Mouse (Mus musculus) intestine, postnatal 0 days (tissue): Measurements from ENCODE around the gene Cldn1. TPM values are rescaled to one million over a fixed set of nuclear protein-coding genes. Genes with fewer than 3 reads are reported as not detected.

Experiments
- ATAC-seq: fragments of 200-750 bp; cut with Nextera tagmentation; 2 replicates; pipeline ENCODE4 v1.8.0; 2017; ENCODE audit warnings: mild to moderate bottlenecking, moderate TSS enrichment, moderate library complexity
- H3K27ac ChIP-seq: fragments of 300-500 bp; sonication (generic); 2 replicates; pipeline ENCODE4 v1.5.1; 2014; ENCODE audit warnings: mild to moderate bottlenecking, low read depth, low read length, moderate library complexity
- H3K27me3 ChIP-seq: fragments of 300-500 bp; sonication (generic); replicated peaks from 2 replicates; pipeline ENCODE4 v1.6.1; 2014; ENCODE audit warnings: low read length, mixed read lengths; ENCODE audit not compliant: control insufficient read depth, insufficient read depth
- H3K36me3 ChIP-seq: fragments of 300-500 bp; sonication (generic); 2 replicates; pipeline ENCODE4 v1.6.1; 2014; ENCODE audit warnings: mild to moderate bottlenecking, moderate library complexity; ENCODE audit not compliant: control insufficient read depth, insufficient read depth
- H3K4me1 ChIP-seq: fragments of 300-500 bp; sonication (generic); replicated peaks from 2 replicates; pipeline ENCODE4 v1.6.1; 2014; ENCODE audit warnings: antibody characterized with exemption, low read length, mixed read lengths; ENCODE audit not compliant: control insufficient read depth, insufficient read depth
- H3K4me2 ChIP-seq: fragments of 300-500 bp; sonication (generic); replicated peaks from 2 replicates; pipeline ENCODE4 v1.6.1; 2014; ENCODE audit warnings: low read depth, mild to moderate bottlenecking, moderate library complexity
- H3K4me3 ChIP-seq: fragments of 300-500 bp; sonication (generic); 2 replicates; pipeline ENCODE4 v1.5.1; 2014; ENCODE audit warnings: low read depth, low read length
- H3K9ac ChIP-seq: fragments of 300-500 bp; sonication (generic); 2 replicates; pipeline ENCODE4 v1.6.1; 2014; ENCODE audit warnings: mild to moderate bottlenecking, low read depth, low read length
- H3K9me3 ChIP-seq: fragments of 300-500 bp; sonication (generic); 2 replicates; pipeline ENCODE4 v1.6.1; 2016; ENCODE audit warnings: mixed run types; ENCODE audit not compliant: control insufficient read depth
- CTCF ChIP-seq: sonication (generic); IDR thresholded peaks from 2 replicates; pipeline ENCODE4 v1.5.1; 2016; ENCODE audit warnings: low read depth, mild to moderate bottlenecking, control low read depth, antibody characterized with exemption, moderate library complexity
- WGBS: fragments of 180-500 bp; shearing (Covaris S2); extraction: QIAGEN DNeasy Blood & Tissue Kit; methylation state at CpG from one replicate; pipeline ENCODE4 v1.1.7; 2014; 5-methylcytosine and 5-hydroxymethylcytosine counted together
- polyA plus RNA-seq: library from polyadenylated mRNA; unstranded; fragments of >200 nt; fragmentation: Nextera tagmentation; extraction: Ambion mirVana; gene quantifications from 2 replicates; pipeline ENCODE4 v1.2.1, GENCODE M21; 2015

The Cldn1 gene
- polyA plus RNA-seq, 1 experiment from 2014 or later, result 5.5 TPM

- Histone ChIP-seq H3K4me3 (no peak overlapping the region), H3K4me2 (no peak overlapping the region), H3K36me3 (no peaks in the 10 kb centered on the region), H3K9ac (no peak overlapping the region), H3K27me3 (no peaks in the 10 kb centered on the region), H3K4me1 (no peaks in the 10 kb centered on the region), H3K27ac (no peak overlapping the region), H3K9me3 (no peaks in the 10 kb centered on the region)
- ATAC-seq, result no peak
- no peak for TF ChIP-seq CTCF
- WGBS, result 84% methylated on average over 4 of the region's 4 CpGs
These were observed 12.0 kb downstream of the Cldn1 start for GRCm38 (mm10) chr16:26359619-26360018.

- no peaks in the 10 kb centered on the region for H3K4me1 ChIP-seq
- H3K4me2 ChIP-seq, result no peak overlapping the region
- H3K9ac ChIP-seq, result no peak overlapping the region
- H3K27ac ChIP-seq, result no peak overlapping the region
- no peak overlapping the region for H3K4me3 ChIP-seq
- no peaks in the 10 kb centered on the region for H3K27me3 ChIP-seq
- no peaks in the 10 kb centered on the region for H3K36me3 ChIP-seq
- 88% methylated on average over 5 of the region's 5 CpGs for WGBS
- H3K9me3 ChIP-seq, result no peaks in the 10 kb centered on the region
- ATAC-seq, result no peak
- no peak for TF ChIP-seq CTCF
These were observed 12.7 kb downstream of the Cldn1 start for GRCm38 (mm10) chr16:26358898-26359297.

- Histone ChIP-seq H3K4me2 (no peak overlapping the region), H3K4me1 (no peaks in the 10 kb centered on the region), H3K9me3 (no peaks in the 10 kb centered on the region), H3K27ac (no peak overlapping the region), H3K9ac (no peak overlapping the region), H3K4me3 (no peak overlapping the region), H3K36me3 (no peaks in the 10 kb centered on the region), H3K27me3 (no peaks in the 10 kb centered on the region)
- 50% methylated on average over 5 of the region's 5 CpGs for WGBS
- TF ChIP-seq CTCF, result no peak
- no peak for ATAC-seq
These were observed 13.5 kb downstream of the Cldn1 start for GRCm38 (mm10) chr16:26357863-26358780.

GRCm38 (mm10) chr16:26355513-26355912 is 16.1 kb downstream of the Cldn1 start:
- no peak overlapping the region for H3K27ac ChIP-seq
- H3K9ac ChIP-seq, result no peak overlapping the region
- H3K36me3 ChIP-seq, result no peaks in the 10 kb centered on the region
- H3K4me1 ChIP-seq, result no peaks in the 10 kb centered on the region
- TF ChIP-seq CTCF, result no peak
- no peak overlapping the region for H3K4me3 ChIP-seq
- no peaks in the 10 kb centered on the region for H3K9me3 ChIP-seq
- ATAC-seq, result no peak
- 81% methylated on average over 1 of the region's 1 CpGs for WGBS
- H3K4me2 ChIP-seq, result no peak overlapping the region
- H3K27me3 ChIP-seq, result no peaks in the 10 kb centered on the region

GRCm38 (mm10) chr16:26350786-26351185 is 20.9 kb downstream of the Cldn1 start:
- ATAC-seq, result no peak
- no peaks in the 10 kb centered on the region for H3K9me3 ChIP-seq
- H3K4me2 ChIP-seq, result no peak overlapping the region
- H3K9ac ChIP-seq, result no peak overlapping the region
- no peak overlapping the region for H3K4me3 ChIP-seq
- no peak for TF ChIP-seq CTCF
- H3K36me3 ChIP-seq, result no peaks in the 10 kb centered on the region
- no peaks in the 10 kb centered on the region for H3K27me3 ChIP-seq
- no peaks in the 10 kb centered on the region for H3K4me1 ChIP-seq
- 77% methylated on average over 4 of the region's 4 CpGs for WGBS
- no peak overlapping the region for H3K27ac ChIP-seq

- no peak for ATAC-seq
- 69% methylated on average over 1 of the region's 1 CpGs for WGBS
- H3K27me3 ChIP-seq, result no peaks in the 10 kb centered on the region
These were observed 22.8 kb downstream of the Cldn1 start for GRCm38 (mm10) chr16:26348809-26349208.

More at GRCm38 (mm10) chr16:26348809-26349208, 22.8 kb downstream of the Cldn1 start:
- no peaks in the 10 kb centered on the region for H3K36me3 ChIP-seq
- no peak overlapping the region for H3K4me3 ChIP-seq
- TF ChIP-seq CTCF, result no peak
- H3K9ac ChIP-seq, result no peak overlapping the region
- no peaks in the 10 kb centered on the region for H3K4me1 ChIP-seq
- no peak overlapping the region for H3K27ac ChIP-seq
- no peak overlapping the region for H3K4me2 ChIP-seq
- no peaks in the 10 kb centered on the region for H3K9me3 ChIP-seq
